Mouse (Mus musculus) thymus, adult 2 months (tissue): ENCODE measurements around the gene Aimp2. TPM values are rescaled to one million over a fixed set of nuclear protein-coding genes. Genes with fewer than 3 reads are reported as not detected.

Source experiments
- DNase-seq: peaks from one replicate; pipeline ENCODE4 v3.0.0; 2021
- H3K27ac ChIP-seq: fragments of 200-500 bp; 2 replicates; pipeline ENCODE4 v1.5.1; 2012; ENCODE audit warnings: low read length, control low read depth; ENCODE audit not compliant: control insufficient read depth, insufficient read depth
- H3K27me3 ChIP-seq: fragments of 200-500 bp; 2 replicates; pipeline ENCODE4 v1.6.1; 2012; ENCODE audit warnings: mild to moderate bottlenecking, low read length, moderate library complexity, mixed read lengths; ENCODE audit not compliant: control insufficient read depth, insufficient read depth
- H3K36me3 ChIP-seq: fragments of 200-500 bp; 2 replicates; pipeline ENCODE4 v1.6.1; 2012; ENCODE audit warnings: mild to moderate bottlenecking, low read length, moderate library complexity; ENCODE audit not compliant: control insufficient read depth, insufficient read depth
- H3K4me1 ChIP-seq: fragments of 200-500 bp; replicated peaks from 2 replicates; pipeline ENCODE4 v1.6.1; 2012; ENCODE audit warnings: low read length; ENCODE audit not compliant: control insufficient read depth, insufficient read depth
- H3K4me3 ChIP-seq: fragments of 200-500 bp; 2 replicates; pipeline ENCODE4 v1.5.1; 2012; ENCODE audit warnings: mild to moderate bottlenecking, low read length, control low read depth, moderate library complexity; ENCODE audit not compliant: control insufficient read depth, insufficient read depth
- CTCF ChIP-seq: fragments of 200-500 bp; IDR thresholded peaks from 2 replicates; pipeline ENCODE4 v1.5.1; 2012; ENCODE audit warnings: mild to moderate bottlenecking, control low read depth, low read length, moderate library complexity, borderline replicate concordance; ENCODE audit not compliant: control insufficient read depth, poor library complexity, insufficient read depth; ENCODE audit errors: extremely low read depth
- POLR2A ChIP-seq: fragments of 200-500 bp; IDR thresholded peaks from 2 replicates; pipeline ENCODE4 v1.6.1; 2012; ENCODE audit warnings: mild to moderate bottlenecking, low read length, control low read depth, moderate library complexity; ENCODE audit not compliant: control insufficient read depth, poor library complexity, insufficient read depth; ENCODE audit errors: extremely low read depth
- WGBS: fragments of 180-500 bp; shearing (Covaris S2); methylation state at CpG from one replicate; pipeline ENCODE4 v1.1.7; 2018; 5-methylcytosine and 5-hydroxymethylcytosine counted together
- polyA plus RNA-seq: library from polyadenylated mRNA; depleted of rRNA; stranded (reverse); fragments of >200 nt; gene quantifications from 2 replicates; pipeline ENCODE4 v1.2.3, GENCODE M21; 2012

Gene Aimp2
- polyA plus RNA-seq, 1 experiment = 37.4 TPM

GRCm38 (mm10) chr5:143927875-143928274, 18.2 kb upstream of the Aimp2 start, which contains the start of gene Gm42421:
Gm42421 (plus strand) TSS chr5:143928175.
- 98% methylated on average over 8 of the region's 8 CpGs for WGBS

GRCm38 (mm10) chr5:143924781-143925452, 15.3 kb upstream of the Aimp2 start:
- 95% methylated on average over 6 of the region's 6 CpGs for WGBS
- H3K27me3 ChIP-seq = no peaks in the 10 kb centered on the region
- no peak for TF ChIP-seq POLR2A
- no peak for TF ChIP-seq CTCF
- no peaks in the 10 kb centered on the region for H3K4me1 ChIP-seq
- DNase-seq = no peak
- peaks cover 77% of the 10 kb centered on the region for H3K36me3 ChIP-seq
- no peak overlapping the region for H3K4me3 ChIP-seq
- H3K27ac ChIP-seq = no peak overlapping the region

More at GRCm38 (mm10) chr5:143927875-143928274, 18.2 kb upstream of the Aimp2 start, which contains the start of gene Gm42421:
- Histone ChIP-seq H3K4me3 (no peak within 1 kb of the TSS), H3K4me1 (no peaks in the 10 kb centered on the region), H3K27me3 (no peaks in the 10 kb centered on the region), H3K36me3 (peaks cover 70% of the 10 kb centered on the region), H3K27ac (no peak within 1 kb of the TSS)
- no peak for DNase-seq
- TF ChIP-seq CTCF = no peak
- TF ChIP-seq POLR2A = no peak

GRCm38 (mm10) chr5:143918120-143918519, 8.5 kb upstream of the Aimp2 start:
- H3K4me3 ChIP-seq = no peak overlapping the region
- WGBS = 98% methylated on average over 3 of the region's 3 CpGs

GRCm38 (mm10) chr5:143917418-143917817, 7.8 kb upstream of the Aimp2 start:
- WGBS = 32% methylated on average over 5 of the region's 5 CpGs
- TF ChIP-seq POLR2A (no peak), CTCF (no peak)
- Histone ChIP-seq H3K4me1 (no peaks in the 10 kb centered on the region), H3K4me3 (no peak overlapping the region), H3K36me3 (peaks cover 39% of the 10 kb centered on the region), H3K27ac (no peak overlapping the region), H3K27me3 (no peaks in the 10 kb centered on the region)
- DNase-seq = peak; percentile 68

More at GRCm38 (mm10) chr5:143918120-143918519, 8.5 kb upstream of the Aimp2 start:
- DNase-seq = no peak
- no peak overlapping the region for H3K27ac ChIP-seq
- H3K36me3 ChIP-seq = peaks cover 43% of the 10 kb centered on the region
- H3K4me1 ChIP-seq = no peaks in the 10 kb centered on the region
- H3K27me3 ChIP-seq = no peaks in the 10 kb centered on the region
- TF ChIP-seq CTCF = no peak
- no peak for TF ChIP-seq POLR2A

GRCm38 (mm10) chr5:143916221-143916620, 6.6 kb upstream of the Aimp2 start:
- TF ChIP-seq CTCF = no peak
- no peak for TF ChIP-seq POLR2A
- H3K27ac ChIP-seq = no peak overlapping the region
- H3K36me3 ChIP-seq = peaks cover 33% of the 10 kb centered on the region
- no peak overlapping the region for H3K4me3 ChIP-seq
- no peak for DNase-seq
- H3K27me3 ChIP-seq = no peaks in the 10 kb centered on the region
- WGBS = 98% methylated on average over 9 of the region's 9 CpGs
- H3K4me1 ChIP-seq = no peaks in the 10 kb centered on the region

- H3K4me1 ChIP-seq = peaks cover 5% of the 10 kb centered on the region
- no peak for TF ChIP-seq CTCF
- TF ChIP-seq POLR2A = no peak
- no peak overlapping the region for H3K27ac ChIP-seq
- no peaks in the 10 kb centered on the region for H3K27me3 ChIP-seq
- peak overlapping the region; percentile 81 for H3K4me3 ChIP-seq
- no peaks in the 10 kb centered on the region for H3K36me3 ChIP-seq
- WGBS = 4% methylated on average over 9 of the region's 9 CpGs
- DNase-seq = no peak
Measured at GRCm38 (mm10) chr5:143908926-143909325, 721 bp downstream of the Aimp2 start.
